Mouse (Mus musculus): Measurements from ENCODE around the gene Sptssa. TPM values are rescaled to one million over a fixed set of nuclear protein-coding genes. Genes with fewer than 3 reads are reported as not detected.

Gene Sptssa
- polyA plus RNA-seq (2015; fragmentation: Illumina TruSeq; extraction: RNeasy Lipid Tissue Mini Kit (QIAGEN cat#74804); ENCODE audit: insufficient read depth, low read depth, low replicate concordance): 22.5 TPM

GRCm38 (mm10) chr12:54656396-54657171, at the start of gene Sptssa:
Sptssa (minus strand) TSS chr12:54656573.

GRCm38 (mm10) chr12:54695511-54696241, 39.3 kb upstream of the Sptssa start, which contains the start of gene Eapp:
Eapp (minus strand) TSS chr12:54695897.

Other genes starting within 250 kb of the Sptssa start
- gene Eapp, start 39.3 kb upstream of the Sptssa start, polyA plus RNA-seq (2015; fragmentation: Illumina TruSeq; extraction: RNeasy Lipid Tissue Mini Kit (QIAGEN cat#74804); ENCODE audit: insufficient read depth, low read depth, low replicate concordance): 7.3 TPM
- gene Snx6, start 139.1 kb upstream of the Sptssa start, polyA plus RNA-seq (2015; fragmentation: Illumina TruSeq; extraction: RNeasy Lipid Tissue Mini Kit (QIAGEN cat#74804); ENCODE audit: insufficient read depth, low read depth, low replicate concordance): 12.9 TPM
- 15.4 TPM for gene Cfl2, start 206.3 kb upstream of the Sptssa start, polyA plus RNA-seq (2015; fragmentation: Illumina TruSeq; extraction: RNeasy Lipid Tissue Mini Kit (QIAGEN cat#74804); ENCODE audit: insufficient read depth, low read depth, low replicate concordance)

All from pancreas, adult 10 weeks (tissue).